Mouse (Mus musculus): ENCODE results near the gene Naa15. TPM values are rescaled to one million over a fixed set of nuclear protein-coding genes. Genes with fewer than 3 reads are reported as not detected.

Naa15 gene
- polyA plus RNA-seq (2015; fragmentation: Nextera tagmentation; extraction: Ambion mirVana) = 36.5 and 42.5 TPM in 2 replicates

DNA sequence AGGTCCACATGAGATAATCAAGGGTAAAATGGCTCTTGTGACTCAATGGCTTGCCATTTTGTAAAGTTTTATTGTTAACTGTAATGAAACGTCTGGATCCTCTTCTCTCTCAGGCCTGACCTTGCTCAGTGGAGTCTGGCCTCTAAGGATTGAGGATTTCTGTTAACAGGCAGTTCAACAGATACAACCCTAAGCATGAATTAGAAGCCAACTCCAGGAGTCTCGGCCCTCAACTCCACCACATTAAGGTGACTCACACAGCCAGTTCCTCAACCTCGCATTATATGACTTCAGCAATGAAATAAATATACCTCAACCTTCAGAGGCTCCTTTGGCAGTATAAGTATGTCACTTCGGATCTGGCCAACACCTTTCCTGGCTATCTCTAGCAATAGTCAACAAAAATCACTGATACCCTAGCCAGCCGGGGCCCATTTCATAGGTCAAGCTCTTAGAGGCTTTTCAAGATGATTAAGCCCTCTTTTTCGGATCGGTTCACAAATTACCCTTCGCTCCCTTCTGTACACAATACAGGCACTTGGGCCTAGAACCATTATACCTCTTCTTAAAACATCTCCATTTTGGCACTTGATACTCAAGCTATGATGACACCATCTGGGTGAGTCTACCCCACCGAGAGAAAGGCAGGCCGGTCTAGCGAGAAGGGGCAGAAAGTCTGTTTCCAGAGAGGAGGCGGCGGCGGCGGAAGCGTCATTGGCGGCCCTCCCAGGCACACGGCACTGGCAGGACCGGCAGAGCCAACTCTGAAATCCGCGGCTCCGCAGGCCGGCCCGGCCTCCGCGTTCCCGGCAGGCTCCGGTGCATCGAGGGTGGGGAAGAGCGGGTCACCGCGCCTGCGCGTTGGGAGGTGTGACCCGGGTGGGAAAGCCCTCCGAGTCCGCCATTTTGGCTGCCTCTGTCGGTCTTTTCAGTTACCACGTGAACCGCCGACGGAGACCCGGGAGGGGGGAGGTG, at the start of gene Naa15:
TSS of gene Naa15 (plus strand) at position 51 of the 975 bp plus-strand sequence.
- Histone ChIP-seq H3K27ac (peak within 1 kb of the TSS; percentile 95), H3K27me3 (no peaks in the 10 kb centered on the region), H3K4me1 (replicated peaks) (peaks cover 23% of the 10 kb centered on the region), H3K4me3 (peak within 1 kb of the TSS; percentile 96), H3K9ac (peak within 1 kb of the TSS; percentile 97), H3K4me2 (peak within 1 kb of the TSS; percentile 68), H3K9me3 (replicated peaks) (no peaks in the 10 kb centered on the region), H3K36me3 (no peaks in the 10 kb centered on the region)
- ATAC-seq (replicated peaks; ENCODE audit: insufficient number of reproducible peaks, insufficient read depth, low FRiP score, low read depth) = peak; percentile 86
- 4% methylated on average over 43 of the region's 43 CpGs for WGBS

DNA sequence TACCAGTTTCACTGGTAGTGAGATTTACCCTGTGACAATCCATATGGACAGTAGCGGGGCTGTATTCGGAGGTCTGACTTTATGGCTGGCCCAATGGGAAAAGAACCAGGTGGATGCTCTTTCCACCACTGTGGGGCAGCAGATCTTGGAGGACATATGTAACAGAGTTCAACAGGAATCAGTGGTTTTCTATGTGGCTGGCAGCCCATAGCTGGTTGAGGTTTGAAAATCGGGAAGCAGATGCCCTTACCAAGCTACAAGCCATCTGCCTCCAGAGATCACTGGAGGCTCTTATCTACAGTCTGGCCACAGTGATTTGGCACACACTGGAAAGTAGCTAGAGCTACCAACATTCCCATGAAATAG, 49.4 kb upstream of the Naa15 start:
- ATAC-seq (replicated peaks; ENCODE audit: insufficient number of reproducible peaks, insufficient read depth, low FRiP score, low read depth) = no peak
- Histone ChIP-seq H3K4me2 (peak overlapping the region; percentile 77), H3K4me1 (replicated peaks) (peaks cover 11% of the 10 kb centered on the region), H3K9ac (no peak overlapping the region), H3K27ac (peak overlapping the region; percentile 54; the same call in 1 of the 2 replicates), H3K9me3 (replicated peaks) (no peaks in the 10 kb centered on the region), H3K36me3 (no peaks in the 10 kb centered on the region), H3K27me3 (no peaks in the 10 kb centered on the region), H3K4me3 (peak overlapping the region; percentile 51)
- WGBS = 7% methylated on average over 3 of the region's 3 CpGs

DNA sequence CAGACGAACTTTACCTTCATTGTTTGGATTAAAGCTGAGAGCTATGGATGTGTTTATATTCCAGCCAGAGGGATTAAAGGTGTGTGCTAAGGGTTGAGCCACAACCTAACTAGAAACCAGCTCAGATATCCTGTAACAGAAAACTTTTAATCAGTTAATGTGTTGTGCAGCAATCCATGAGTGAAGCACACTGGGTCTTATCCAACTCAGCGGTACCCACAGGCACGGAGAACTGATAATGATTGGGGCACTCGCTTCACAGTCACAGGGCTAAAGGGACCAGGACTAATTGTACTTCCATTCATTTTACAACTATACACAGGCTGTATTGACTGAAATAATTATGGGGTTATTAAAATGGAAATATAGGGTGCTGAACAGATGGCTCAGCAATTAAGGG, 48.0 kb upstream of the Naa15 start:
- no peak for ATAC-seq (replicated peaks; ENCODE audit: insufficient number of reproducible peaks, insufficient read depth, low FRiP score, low read depth)
- H3K36me3 ChIP-seq = no peaks in the 10 kb centered on the region
- no peak overlapping the region for H3K4me3 ChIP-seq
- WGBS = 51% methylated on average over 4 of the region's 4 CpGs
- H3K27me3 ChIP-seq = no peaks in the 10 kb centered on the region
- H3K4me1 ChIP-seq (replicated peaks) = peaks cover 11% of the 10 kb centered on the region
- H3K4me2 ChIP-seq = no peak overlapping the region
- H3K27ac ChIP-seq = no peak overlapping the region
- no peaks in the 10 kb centered on the region for H3K9me3 ChIP-seq (replicated peaks)
- H3K9ac ChIP-seq = no peak overlapping the region

DNA sequence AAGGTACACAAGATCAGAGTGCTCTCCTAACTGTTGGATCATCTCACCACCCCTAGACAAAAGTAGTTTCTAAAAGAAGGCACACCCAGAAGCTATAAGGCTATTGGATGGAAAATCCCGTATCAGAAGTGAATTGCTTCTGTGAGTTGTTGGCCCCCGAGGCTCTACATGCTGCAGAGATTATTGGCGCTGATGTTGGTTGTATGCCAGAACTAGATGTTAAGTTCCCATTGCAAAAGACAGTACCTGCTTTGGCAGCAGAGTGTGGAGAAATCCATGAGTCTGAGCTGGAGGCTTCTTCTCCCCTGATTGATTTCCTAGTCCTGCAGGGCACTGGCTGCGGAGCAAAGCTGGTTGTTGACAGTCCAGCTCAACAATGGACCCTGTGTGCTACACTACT, 46.9 kb upstream of the Naa15 start:
- Histone ChIP-seq H3K27ac (no peak overlapping the region), H3K36me3 (no peaks in the 10 kb centered on the region)
- ATAC-seq (replicated peaks; ENCODE audit: insufficient number of reproducible peaks, insufficient read depth, low FRiP score, low read depth) = no peak

DNA sequence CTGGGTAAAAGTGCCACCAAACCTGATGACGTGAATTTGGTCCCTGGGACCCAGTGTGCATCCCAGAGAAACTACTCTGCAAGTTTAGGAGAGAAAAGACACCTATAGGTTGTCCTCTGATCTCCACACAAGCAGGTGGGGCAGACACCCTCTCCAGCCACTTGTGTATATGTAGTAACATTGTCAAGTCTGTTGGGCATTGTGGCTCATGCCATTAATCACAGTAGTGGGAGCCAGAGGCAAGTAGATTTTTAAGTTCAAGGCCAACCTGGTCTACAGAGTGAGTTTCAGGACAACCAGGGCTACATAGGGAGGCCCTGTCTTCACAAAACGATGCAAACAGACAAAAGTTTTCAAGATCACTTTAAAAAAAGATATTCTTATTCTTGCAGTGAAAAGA, 43.1 kb upstream of the Naa15 start:
- Histone ChIP-seq H3K9me3 (replicated peaks) (no peaks in the 10 kb centered on the region), H3K4me1 (replicated peaks) (no peaks in the 10 kb centered on the region), H3K9ac (no peak overlapping the region), H3K4me2 (no peak overlapping the region), H3K27ac (no peak overlapping the region), H3K4me3 (no peak overlapping the region), H3K27me3 (no peaks in the 10 kb centered on the region), H3K36me3 (no peaks in the 10 kb centered on the region)
- 69% methylated on average over 2 of the region's 2 CpGs for WGBS
- ATAC-seq (replicated peaks; ENCODE audit: insufficient number of reproducible peaks, insufficient read depth, low FRiP score, low read depth) = no peak

More for the DNA sequence above, 46.9 kb upstream of the Naa15 start:
- peaks cover 11% of the 10 kb centered on the region for H3K4me1 ChIP-seq (replicated peaks)
- no peaks in the 10 kb centered on the region for H3K9me3 ChIP-seq (replicated peaks)
- WGBS = 61% methylated on average over 4 of the region's 4 CpGs
- no peaks in the 10 kb centered on the region for H3K27me3 ChIP-seq
- H3K9ac ChIP-seq = no peak overlapping the region
- H3K4me3 ChIP-seq = no peak overlapping the region
- H3K4me2 ChIP-seq = no peak overlapping the region

DNA sequence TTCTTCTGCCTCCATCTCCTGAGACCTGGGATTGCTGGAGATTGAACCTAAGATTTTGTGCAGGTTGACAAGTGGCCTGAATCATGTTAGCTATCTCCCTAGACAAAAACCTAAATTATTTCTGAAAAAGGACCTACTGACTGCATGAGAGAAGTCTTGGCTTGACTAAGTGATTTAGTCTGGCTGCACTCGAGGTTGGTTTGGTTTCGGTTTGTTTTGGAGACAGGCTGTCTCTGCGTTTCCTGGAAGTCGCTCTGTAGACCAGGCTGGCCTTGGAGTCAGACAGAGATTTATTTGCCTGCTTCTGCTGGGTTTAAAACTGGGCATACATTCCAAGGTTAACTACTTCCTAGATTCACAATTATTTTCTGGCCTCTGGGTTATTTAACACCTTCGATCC, 42.1 kb upstream of the Naa15 start:
- H3K4me3 ChIP-seq = no peak overlapping the region
- H3K9me3 ChIP-seq (replicated peaks) = no peaks in the 10 kb centered on the region
- H3K27ac ChIP-seq = no peak overlapping the region
- H3K4me1 ChIP-seq (replicated peaks) = no peaks in the 10 kb centered on the region
- no peaks in the 10 kb centered on the region for H3K27me3 ChIP-seq
- H3K9ac ChIP-seq = no peak overlapping the region
- no peaks in the 10 kb centered on the region for H3K36me3 ChIP-seq
- ATAC-seq (replicated peaks; ENCODE audit: insufficient number of reproducible peaks, insufficient read depth, low FRiP score, low read depth) = no peak
- no peak overlapping the region for H3K4me2 ChIP-seq
- 59% methylated on average over 5 of the region's 5 CpGs for WGBS

DNA sequence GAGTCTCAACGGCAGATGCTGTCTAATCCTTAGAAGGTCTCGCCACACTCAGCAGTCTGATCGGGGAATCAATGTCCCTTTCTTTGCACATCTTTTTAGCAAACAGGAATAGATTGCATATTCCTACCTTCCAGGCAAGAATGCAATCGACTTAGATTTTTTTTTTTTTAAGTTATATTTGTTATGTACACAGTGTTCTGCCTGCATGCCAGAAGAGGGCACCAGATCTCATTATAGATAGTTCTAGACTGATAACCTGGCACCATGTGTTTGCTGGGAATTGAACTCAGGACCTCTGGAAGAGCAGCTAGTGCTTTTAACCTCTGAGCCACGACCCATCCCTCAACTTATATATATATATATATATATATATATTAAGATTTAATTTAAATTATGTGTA, 41.4 kb upstream of the Naa15 start:
- no peak for ATAC-seq (replicated peaks; ENCODE audit: insufficient number of reproducible peaks, insufficient read depth, low FRiP score, low read depth)
- H3K4me2 ChIP-seq = no peak overlapping the region
- peaks cover 3% of the 10 kb centered on the region for H3K4me1 ChIP-seq (replicated peaks)
- H3K36me3 ChIP-seq = no peaks in the 10 kb centered on the region
- 69% methylated on average over 5 of the region's 5 CpGs for WGBS
- no peaks in the 10 kb centered on the region for H3K27me3 ChIP-seq
- no peak overlapping the region for H3K9ac ChIP-seq
- H3K9me3 ChIP-seq (replicated peaks) = no peaks in the 10 kb centered on the region
- H3K4me3 ChIP-seq = no peak overlapping the region
- H3K27ac ChIP-seq = no peak overlapping the region

DNA sequence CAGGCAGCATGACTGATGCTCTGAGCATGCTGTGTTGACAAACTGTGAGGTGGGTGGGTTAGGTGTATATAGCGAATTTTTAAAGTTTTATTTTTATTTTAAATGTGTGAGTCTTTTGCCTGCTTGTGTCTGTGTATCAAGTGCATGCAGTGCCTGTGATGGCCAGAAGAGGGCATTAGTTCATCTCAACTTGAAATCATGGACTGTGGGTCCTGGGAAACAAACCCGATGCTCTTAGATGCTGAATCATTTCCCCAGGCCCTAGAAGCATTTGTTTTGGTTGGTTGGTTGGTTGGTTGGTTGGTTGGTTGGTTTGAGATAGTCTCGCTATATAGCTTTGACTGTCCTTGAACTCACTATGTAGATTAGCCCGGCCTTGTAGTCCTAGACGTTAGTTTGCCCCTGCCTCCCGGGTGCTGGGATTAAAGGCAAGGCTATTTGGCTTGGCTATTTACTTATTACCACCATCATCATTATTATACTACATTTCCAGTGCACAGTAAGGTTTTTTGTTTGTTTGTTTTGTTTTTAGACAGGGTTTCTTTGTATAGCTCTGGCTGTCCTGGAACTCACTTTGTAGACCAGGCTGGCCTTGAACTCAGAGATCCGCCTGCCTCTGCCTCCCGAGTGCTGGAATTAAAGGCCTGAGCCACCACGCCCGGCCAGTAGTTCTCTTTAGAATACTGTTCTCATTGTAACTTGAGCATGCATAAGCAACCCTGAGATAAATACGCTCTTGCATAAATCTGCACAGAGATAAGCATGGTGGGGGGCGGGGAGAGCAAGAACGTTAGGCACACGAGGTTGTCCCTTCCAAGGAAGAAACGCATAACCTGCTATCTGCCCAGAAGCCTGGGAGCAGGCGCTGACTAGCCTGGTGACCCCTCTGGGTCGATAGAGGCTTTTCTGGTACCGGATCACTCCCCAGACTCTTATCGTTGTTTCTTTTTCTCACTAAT, 39.4 kb upstream of the Naa15 start:
- Histone ChIP-seq H3K27ac (no peak overlapping the region), H3K9ac (no peak overlapping the region), H3K27me3 (no peaks in the 10 kb centered on the region), H3K4me2 (no peak overlapping the region), H3K36me3 (no peaks in the 10 kb centered on the region), H3K4me1 (replicated peaks) (peaks cover 5% of the 10 kb centered on the region), H3K9me3 (replicated peaks) (no peaks in the 10 kb centered on the region), H3K4me3 (no peak overlapping the region)
- WGBS = 79% methylated on average over 19 of the region's 19 CpGs
- no peak for ATAC-seq (replicated peaks; ENCODE audit: insufficient number of reproducible peaks, insufficient read depth, low FRiP score, low read depth)

DNA sequence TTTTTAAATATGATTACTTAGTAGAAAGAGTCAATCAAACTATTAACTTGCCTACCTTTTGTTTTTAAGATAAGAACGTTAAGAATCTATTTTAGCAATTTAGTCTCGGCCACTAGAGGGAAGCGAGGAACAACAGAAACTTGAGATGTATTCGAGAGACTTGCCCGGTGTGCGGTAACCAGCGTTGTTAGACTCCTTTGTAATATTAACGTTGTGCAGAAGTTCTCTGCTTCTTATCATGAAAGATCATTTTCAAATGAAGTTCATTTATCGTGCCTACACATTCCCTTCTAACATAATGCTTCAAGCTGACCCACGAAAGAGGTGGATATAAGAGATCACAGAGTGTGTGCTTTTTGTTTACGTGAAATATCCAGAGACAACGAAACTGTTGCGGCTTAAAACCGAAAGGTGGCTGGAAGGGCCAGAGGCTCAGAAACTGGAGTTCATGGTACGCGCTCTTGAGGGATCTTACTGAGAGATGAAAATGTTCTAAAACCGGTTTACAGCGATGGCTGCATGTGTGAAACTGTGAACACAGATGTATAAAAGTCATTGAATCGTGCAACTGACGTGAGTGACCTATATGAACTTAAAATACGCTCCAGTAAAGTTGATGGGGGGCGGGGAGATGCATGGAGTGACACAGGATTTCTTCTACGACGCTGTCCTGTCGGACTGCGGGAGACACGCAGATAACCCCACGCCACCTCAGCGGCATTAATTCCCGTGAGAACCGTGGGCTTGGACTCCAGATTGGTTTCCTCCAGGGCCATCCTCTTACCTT, 36.9 kb upstream of the Naa15 start:
- Histone ChIP-seq H3K4me2 (peak overlapping the region; percentile 66), H3K4me3 (peak overlapping the region; percentile 46), H3K36me3 (no peaks in the 10 kb centered on the region), H3K9me3 (replicated peaks) (no peaks in the 10 kb centered on the region), H3K27me3 (no peaks in the 10 kb centered on the region), H3K9ac (peak overlapping the region; percentile 22), H3K4me1 (replicated peaks) (peaks cover 5% of the 10 kb centered on the region), H3K27ac (peak overlapping the region; percentile 31; the same call in 1 of the 2 replicates)
- no peak for ATAC-seq (replicated peaks; ENCODE audit: insufficient number of reproducible peaks, insufficient read depth, low FRiP score, low read depth)
- WGBS = 27% methylated on average over 31 of the region's 31 CpGs

DNA sequence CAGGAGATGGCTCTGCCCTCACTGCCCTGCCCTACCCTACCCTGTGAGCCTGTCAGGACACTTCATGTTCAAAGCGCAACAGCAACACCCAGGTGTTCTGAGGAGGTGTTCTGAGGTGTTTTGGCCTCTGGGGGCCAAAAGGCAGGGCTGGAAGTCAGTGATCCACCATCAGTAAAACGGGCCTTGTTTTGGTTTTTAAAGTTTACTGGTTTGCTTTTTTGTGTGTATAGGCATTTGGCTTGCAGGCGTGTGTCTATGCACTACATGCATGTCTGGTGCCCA, 36.3 kb upstream of the Naa15 start:
- Histone ChIP-seq H3K27me3 (no peaks in the 10 kb centered on the region), H3K9me3 (replicated peaks) (no peaks in the 10 kb centered on the region), H3K36me3 (no peaks in the 10 kb centered on the region), H3K9ac (peak overlapping the region; percentile 22; the same call in 1 of the 2 replicates), H3K4me1 (replicated peaks) (peaks cover 5% of the 10 kb centered on the region), H3K27ac (no peak overlapping the region), H3K4me3 (peak overlapping the region; percentile 46), H3K4me2 (peak overlapping the region; percentile 66)
- no peak for ATAC-seq (replicated peaks; ENCODE audit: insufficient number of reproducible peaks, insufficient read depth, low FRiP score, low read depth)
- WGBS = 71% methylated on average over 3 of the region's 3 CpGs
